Mouse (Mus musculus) forebrain, embryonic 13.5 days (tissue): ENCODE results near the gene Itprid1. TPM values are rescaled to one million over a fixed set of nuclear protein-coding genes. Genes with fewer than 3 reads are reported as not detected.

ENCODE experiments used
- ATAC-seq: fragments of 200-750 bp; cut with Nextera tagmentation; 2 replicates; pipeline ENCODE4 v1.8.0; 2017
- H3K27ac ChIP-seq: fragments of 300-500 bp; sonication (generic); 2 replicates; pipeline ENCODE4 v1.5.1; 2015; ENCODE audit warnings: inconsistent platforms, mild to moderate bottlenecking, moderate library complexity
- H3K27me3 ChIP-seq: fragments of 300-500 bp; sonication (generic); 2 replicates; pipeline ENCODE4 v1.6.1; 2015; ENCODE audit warnings: mild to moderate bottlenecking, inconsistent platforms
- H3K36me3 ChIP-seq: fragments of 300-500 bp; sonication (generic); 2 replicates; pipeline ENCODE4 v1.6.1; 2015; ENCODE audit warnings: mild to moderate bottlenecking, inconsistent platforms; ENCODE audit not compliant: poor library complexity, severe bottlenecking
- H3K4me1 ChIP-seq: fragments of 300-500 bp; sonication (generic); 2 replicates; pipeline ENCODE4 v1.6.1; 2015; ENCODE audit warnings: inconsistent platforms
- H3K4me2 ChIP-seq: fragments of 300-500 bp; sonication (generic); 2 replicates; pipeline ENCODE4 v1.6.1; 2015; ENCODE audit warnings: inconsistent platforms, mild to moderate bottlenecking, moderate library complexity
- H3K4me3 ChIP-seq: fragments of 300-500 bp; sonication (generic); 2 replicates; pipeline ENCODE4 v1.5.1; 2015; ENCODE audit warnings: mild to moderate bottlenecking, inconsistent platforms
- H3K9ac ChIP-seq: fragments of 300-500 bp; sonication (generic); 2 replicates; pipeline ENCODE4 v1.6.1; 2015; ENCODE audit warnings: mild to moderate bottlenecking, inconsistent platforms
- H3K9me3 ChIP-seq: fragments of 300-500 bp; sonication (generic); replicated peaks from 2 replicates; pipeline ENCODE4 v1.6.1; 2016; ENCODE audit warnings: inconsistent platforms
- WGBS: fragments of 180-500 bp; shearing (Covaris S2); methylation state at CpG from one replicate; pipeline ENCODE4 v1.1.7; 2015; 5-methylcytosine and 5-hydroxymethylcytosine counted together
- polyA plus RNA-seq: library from polyadenylated mRNA; unstranded; fragments of >200 nt; fragmentation: Nextera tagmentation; extraction: Ambion mirVana; gene quantifications from 2 replicates; pipeline ENCODE4 v1.2.1, GENCODE M21; 2015

The Itprid1 gene
- polyA plus RNA-seq, 1 experiment from 2014 or later, result 0.92 TPM

DNA sequence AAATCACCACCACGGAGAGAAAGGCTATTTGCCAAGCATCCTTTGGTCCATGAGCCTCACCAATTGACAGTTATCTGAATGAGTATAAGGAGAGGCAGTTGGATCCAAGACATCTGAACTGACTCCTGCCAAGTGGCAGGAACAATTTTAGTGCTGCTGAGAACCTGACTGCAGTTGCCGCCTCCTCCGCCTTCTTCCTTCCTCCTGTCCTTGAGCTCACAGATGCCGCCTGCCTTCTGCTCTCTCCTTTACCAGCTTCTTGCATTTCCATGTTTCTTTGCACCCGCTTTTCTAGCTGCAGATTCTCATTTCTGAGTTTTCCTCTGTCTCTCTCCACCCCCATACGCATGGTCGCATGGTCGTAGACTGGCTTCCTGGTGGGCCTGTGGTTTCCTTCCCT, 25.5 kb upstream of the Itprid1 start:
- H3K27ac ChIP-seq, result peak overlapping the region; percentile 21

DNA sequence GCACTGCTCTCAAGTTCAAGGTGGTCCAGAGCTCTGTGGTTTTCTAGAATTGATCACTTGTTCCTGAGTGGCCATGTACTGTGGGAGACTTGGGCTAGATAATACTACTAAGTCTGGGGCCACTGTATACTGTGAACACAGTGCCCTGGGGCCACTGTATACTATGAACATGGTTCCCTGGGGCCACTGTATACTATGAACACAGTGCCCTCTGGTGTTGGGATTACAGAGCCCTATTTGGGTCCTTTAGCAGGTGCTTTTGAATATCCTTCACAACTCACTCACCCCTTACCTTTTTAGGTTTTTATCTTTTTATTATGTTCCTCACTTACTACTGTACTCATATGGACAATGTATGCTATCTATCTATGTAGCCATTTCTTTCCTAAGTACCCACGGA, 24.3 kb upstream of the Itprid1 start:
- no peaks in the 10 kb centered on the region for H3K9me3 ChIP-seq
- 63% methylated on average over 1 of the region's 1 CpGs for WGBS
- no peak overlapping the region for H3K27ac ChIP-seq
- no peak for ATAC-seq
- H3K4me3 ChIP-seq, result no peak overlapping the region
- H3K9ac ChIP-seq, result no peak overlapping the region
- H3K27me3 ChIP-seq, result no peaks in the 10 kb centered on the region
- H3K36me3 ChIP-seq, result no peaks in the 10 kb centered on the region
- no peak overlapping the region for H3K4me2 ChIP-seq
- H3K4me1 ChIP-seq, result no peaks in the 10 kb centered on the region

More for the DNA sequence above, 25.5 kb upstream of the Itprid1 start:
- Histone ChIP-seq H3K27me3 (no peaks in the 10 kb centered on the region), H3K4me3 (no peak overlapping the region), H3K4me2 (no peak overlapping the region), H3K9ac (no peak overlapping the region), H3K4me1 (no peaks in the 10 kb centered on the region), H3K9me3 (no peaks in the 10 kb centered on the region), H3K36me3 (no peaks in the 10 kb centered on the region)
- ATAC-seq, result no peak
- WGBS, result 90% methylated on average over 8 of the region's 8 CpGs

DNA sequence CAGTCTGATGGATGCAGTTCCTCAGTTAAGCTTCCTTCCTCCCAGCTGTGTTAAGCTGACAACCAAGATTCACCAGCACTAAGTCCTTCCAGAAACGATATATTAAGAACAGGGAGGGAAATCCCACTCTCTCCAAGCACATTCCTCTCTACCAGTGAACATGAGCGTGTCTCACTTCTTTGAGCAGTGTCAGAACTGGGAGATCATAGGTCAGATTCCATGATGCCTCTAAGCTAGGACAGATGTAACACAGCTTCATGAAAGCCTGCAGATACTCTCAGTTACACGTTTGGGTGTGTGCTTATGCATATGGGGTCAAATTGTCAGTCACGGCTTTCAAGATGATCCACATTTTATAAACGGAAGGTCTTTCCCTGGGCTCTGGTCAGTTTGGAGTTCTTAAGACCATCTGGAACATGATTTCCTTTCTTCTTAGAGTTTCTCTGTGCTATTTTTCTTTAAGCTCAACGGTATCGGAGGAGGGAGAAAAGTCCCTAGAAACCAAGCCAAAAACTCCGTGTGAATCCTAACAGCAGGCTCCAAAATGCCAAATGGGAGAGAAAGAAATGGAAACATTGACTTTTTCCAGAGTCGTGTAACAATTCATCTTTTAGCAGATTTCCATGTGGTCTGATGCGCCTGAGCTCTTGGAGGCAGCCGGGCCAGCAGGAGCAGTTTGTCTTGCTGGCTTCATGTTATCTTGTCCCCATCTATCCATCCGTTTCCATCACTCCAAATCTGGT, 22.3 kb upstream of the Itprid1 start:
- H3K36me3 ChIP-seq, result no peaks in the 10 kb centered on the region
- ATAC-seq, result no peak
- no peaks in the 10 kb centered on the region for H3K27me3 ChIP-seq
- H3K9ac ChIP-seq, result no peak overlapping the region
- no peak overlapping the region for H3K27ac ChIP-seq
- no peaks in the 10 kb centered on the region for H3K4me1 ChIP-seq
- H3K9me3 ChIP-seq, result no peaks in the 10 kb centered on the region
- no peak overlapping the region for H3K4me2 ChIP-seq
- 79% methylated on average over 12 of the region's 12 CpGs for WGBS
- no peak overlapping the region for H3K4me3 ChIP-seq

DNA sequence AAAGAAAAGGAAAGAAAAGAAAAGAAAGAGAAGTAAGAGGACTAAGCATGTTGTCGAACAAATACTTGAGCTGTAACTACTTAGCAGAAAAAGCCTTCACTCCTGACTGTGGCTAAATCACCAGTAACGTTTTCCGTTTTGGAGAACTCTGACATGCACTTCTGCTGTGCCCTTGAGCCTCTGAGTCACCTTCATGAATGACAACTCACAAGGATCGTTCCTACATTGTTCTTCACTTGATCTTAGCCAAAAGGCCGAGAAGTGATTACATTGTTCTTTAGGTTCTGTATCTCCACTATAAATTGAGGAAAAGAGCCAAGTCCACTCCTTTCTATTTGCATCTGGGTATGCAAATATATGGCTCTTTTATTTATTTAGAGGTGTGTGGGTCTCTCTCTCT, 19.8 kb upstream of the Itprid1 start:
- Histone ChIP-seq H3K4me1 (no peaks in the 10 kb centered on the region), H3K4me3 (no peak overlapping the region), H3K27ac (no peak overlapping the region), H3K36me3 (no peaks in the 10 kb centered on the region), H3K9me3 (no peaks in the 10 kb centered on the region), H3K9ac (no peak overlapping the region), H3K27me3 (no peaks in the 10 kb centered on the region), H3K4me2 (no peak overlapping the region)
- no peak for ATAC-seq
- WGBS, result 84% methylated on average over 5 of the region's 5 CpGs

DNA sequence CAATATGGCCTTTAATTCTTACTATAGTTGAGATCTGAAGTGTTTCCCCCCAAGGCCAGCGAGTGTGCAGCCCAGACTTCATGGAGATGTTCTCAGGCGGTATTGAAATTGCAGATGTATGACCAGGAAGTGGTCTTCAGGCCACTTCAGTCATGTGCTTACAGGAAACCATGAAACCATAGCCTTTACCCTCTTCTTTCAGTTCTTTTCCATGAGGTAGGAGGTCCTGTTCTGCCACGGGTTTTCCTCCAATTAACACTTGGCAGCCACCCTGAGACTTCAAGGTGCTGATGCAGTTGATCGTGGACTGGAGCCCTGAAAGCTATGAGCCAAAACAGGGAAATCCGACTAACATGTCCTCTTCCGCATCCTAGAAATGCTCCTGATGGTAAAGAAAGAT, 7.0 kb upstream of the Itprid1 start:
- H3K4me3 ChIP-seq, result no peak overlapping the region
- H3K27ac ChIP-seq, result no peak overlapping the region
- H3K9me3 ChIP-seq, result no peaks in the 10 kb centered on the region
- 88% methylated on average over 6 of the region's 6 CpGs for WGBS
- no peaks in the 10 kb centered on the region for H3K36me3 ChIP-seq
- no peak overlapping the region for H3K9ac ChIP-seq
- no peak for ATAC-seq
- no peaks in the 10 kb centered on the region for H3K4me1 ChIP-seq
- H3K27me3 ChIP-seq, result no peaks in the 10 kb centered on the region
- no peak overlapping the region for H3K4me2 ChIP-seq

DNA sequence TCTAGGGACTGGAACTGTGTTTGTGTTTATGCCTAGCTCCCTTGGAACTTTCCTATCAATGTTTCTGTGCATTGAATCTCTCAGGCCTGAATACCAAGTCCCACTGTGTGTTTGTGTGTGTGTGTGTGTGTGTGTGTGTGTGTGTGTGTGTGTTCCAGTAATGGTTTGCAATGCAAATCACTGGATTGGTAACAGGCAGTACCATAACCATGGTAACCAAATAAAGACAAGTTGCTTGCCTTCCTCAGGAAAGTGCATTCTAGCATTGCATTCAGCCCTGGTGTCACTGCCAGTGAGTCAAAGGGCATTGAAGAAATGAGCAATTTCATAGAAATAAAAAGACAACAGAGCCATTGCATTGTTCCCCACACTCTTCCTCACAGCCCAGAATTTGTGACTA, 15.9 kb downstream of the Itprid1 start:
- no peak overlapping the region for H3K27ac ChIP-seq
- no peaks in the 10 kb centered on the region for H3K36me3 ChIP-seq
- H3K4me3 ChIP-seq, result no peak overlapping the region
- H3K4me1 ChIP-seq, result no peaks in the 10 kb centered on the region
- no peak overlapping the region for H3K4me2 ChIP-seq
- no peaks in the 10 kb centered on the region for H3K27me3 ChIP-seq
- H3K9ac ChIP-seq, result no peak overlapping the region
- no peaks in the 10 kb centered on the region for H3K9me3 ChIP-seq
- no peak for ATAC-seq

DNA sequence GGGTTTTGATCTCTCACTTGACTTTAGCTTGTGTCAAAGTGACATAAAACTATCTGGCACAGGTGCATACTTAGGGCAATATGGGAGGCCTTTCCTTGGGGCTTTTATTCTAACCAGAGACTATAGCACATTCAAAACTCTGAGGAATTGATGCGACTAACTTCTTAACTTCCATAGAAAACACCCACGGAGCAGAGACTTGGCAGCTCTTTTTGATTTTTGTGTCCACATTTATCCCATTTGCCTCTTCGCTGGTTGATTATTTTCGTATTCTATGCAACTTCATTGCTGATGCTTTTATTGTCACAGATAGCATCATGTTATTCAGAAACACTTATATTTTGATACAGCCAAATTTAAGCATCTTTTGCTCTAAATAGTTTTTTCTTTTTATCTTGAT, 19.4 kb downstream of the Itprid1 start:
- Histone ChIP-seq H3K4me1 (no peaks in the 10 kb centered on the region), H3K9ac (no peak overlapping the region), H3K9me3 (no peaks in the 10 kb centered on the region), H3K4me3 (no peak overlapping the region), H3K4me2 (no peak overlapping the region), H3K27ac (no peak overlapping the region), H3K27me3 (no peaks in the 10 kb centered on the region), H3K36me3 (no peaks in the 10 kb centered on the region)
- ATAC-seq, result no peak
- WGBS, result 86% methylated on average over 4 of the region's 4 CpGs

DNA sequence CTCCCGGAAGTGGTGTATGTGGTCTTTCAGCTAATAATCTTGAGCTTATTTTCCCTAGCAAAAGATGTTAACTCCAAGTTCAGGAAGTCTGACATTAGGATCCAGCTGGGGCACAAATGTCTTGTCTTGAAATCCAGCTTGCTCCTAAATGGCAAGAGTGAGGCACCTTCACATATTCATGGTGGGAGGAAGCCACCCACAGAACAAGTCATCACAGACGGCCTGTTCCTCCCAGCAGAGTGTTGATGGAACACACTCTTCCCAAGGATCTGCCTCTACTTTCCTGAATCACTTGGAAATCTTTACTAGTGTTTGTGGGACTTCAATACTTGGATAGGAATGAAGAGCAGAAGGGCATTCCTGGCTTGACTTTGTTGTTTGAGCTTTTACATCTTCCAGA, 28.5 kb downstream of the Itprid1 start:
- Histone ChIP-seq H3K9me3 (no peaks in the 10 kb centered on the region), H3K27me3 (no peaks in the 10 kb centered on the region), H3K9ac (no peak overlapping the region), H3K4me1 (no peaks in the 10 kb centered on the region), H3K4me2 (no peak overlapping the region), H3K27ac (no peak overlapping the region), H3K4me3 (no peak overlapping the region), H3K36me3 (no peaks in the 10 kb centered on the region)
- 86% methylated on average over 2 of the region's 2 CpGs for WGBS
- ATAC-seq, result no peak

DNA sequence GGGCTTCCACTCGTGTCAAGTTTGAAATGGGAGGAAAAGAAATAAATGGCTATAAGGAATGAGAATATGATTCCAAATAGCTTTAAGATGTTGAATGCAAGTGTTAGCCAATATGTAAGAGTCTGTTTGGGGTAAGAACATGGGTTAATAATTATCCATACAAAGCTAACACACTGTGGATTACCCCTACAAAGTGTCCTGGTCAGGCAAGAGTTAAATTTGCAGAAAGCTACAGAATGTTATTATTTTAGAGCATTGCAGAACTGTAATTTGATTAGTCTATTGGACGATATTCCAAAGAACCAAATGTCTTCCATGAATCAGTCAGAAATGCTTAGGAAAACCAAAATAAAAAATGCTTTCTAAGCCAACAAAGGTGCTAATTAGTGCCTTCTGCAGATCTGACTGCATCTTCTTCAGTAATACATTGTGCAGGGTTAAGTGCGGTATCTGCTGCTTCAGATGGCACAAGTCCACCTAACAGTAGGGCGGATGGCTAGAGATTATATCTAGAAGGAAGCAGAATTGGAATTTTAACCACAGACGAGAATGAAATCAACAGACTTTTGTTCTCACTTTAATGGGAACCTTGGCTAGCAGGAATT, 42.8 kb downstream of the Itprid1 start:
- Histone ChIP-seq H3K27ac (peak overlapping the region; percentile 51), H3K27me3 (no peaks in the 10 kb centered on the region), H3K9ac (no peak overlapping the region), H3K4me1 (peaks cover 13% of the 10 kb centered on the region; the same call in 1 of the 2 replicates), H3K9me3 (no peaks in the 10 kb centered on the region), H3K36me3 (no peaks in the 10 kb centered on the region), H3K4me3 (no peak overlapping the region), H3K4me2 (no peak overlapping the region)
- WGBS, result 55% methylated on average over 5 of the region's 5 CpGs
- ATAC-seq, result peak; percentile 86; the same call in 1 of the 2 replicates

DNA sequence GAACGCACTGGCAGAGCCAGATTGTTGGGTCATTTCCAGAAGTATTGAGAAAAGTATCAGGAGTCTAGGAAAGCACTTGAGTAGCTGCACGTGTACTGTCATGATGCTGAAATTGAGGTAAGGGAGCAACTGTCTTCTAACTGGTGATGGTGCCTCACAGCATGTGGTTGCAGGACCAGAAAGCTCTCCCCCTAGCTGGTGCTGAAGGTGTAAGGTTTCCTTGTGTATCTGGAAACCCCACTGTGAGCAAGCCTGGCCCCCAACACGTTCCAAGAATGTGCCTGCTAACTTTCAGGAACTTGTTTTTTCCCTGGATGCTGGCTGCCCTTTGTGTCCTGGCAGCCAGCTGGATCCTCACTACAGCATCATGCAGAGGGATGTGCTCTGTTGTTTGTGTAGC, 44.2 kb downstream of the Itprid1 start:
- Histone ChIP-seq H3K4me1 (peaks cover 13% of the 10 kb centered on the region; the same call in 1 of the 2 replicates), H3K27me3 (no peaks in the 10 kb centered on the region), H3K9ac (no peak overlapping the region), H3K9me3 (no peaks in the 10 kb centered on the region), H3K4me3 (no peak overlapping the region), H3K27ac (peak overlapping the region; percentile 35; the same call in 1 of the 2 replicates), H3K36me3 (no peaks in the 10 kb centered on the region), H3K4me2 (no peak overlapping the region)
- 21% methylated on average over 3 of the region's 3 CpGs for WGBS
- no peak for ATAC-seq

DNA sequence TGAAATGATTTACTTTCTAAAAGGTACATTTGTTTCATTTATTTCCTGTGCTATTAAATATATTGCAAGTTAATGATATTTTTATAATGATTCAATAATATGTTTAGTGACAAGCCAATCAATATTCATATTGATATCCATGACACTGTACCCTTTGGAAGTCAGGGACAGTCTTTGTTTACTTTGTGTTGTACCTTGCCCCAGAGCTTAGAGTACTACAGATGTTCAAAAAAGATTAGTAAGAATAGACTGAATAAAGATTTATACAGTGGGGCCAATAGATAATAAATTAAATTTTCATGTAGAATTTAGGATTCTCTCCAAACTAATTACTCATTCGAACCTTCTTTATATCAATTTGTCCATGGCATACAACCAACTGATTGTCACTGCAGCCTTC, 50.9 kb downstream of the Itprid1 start:
- no peak overlapping the region for H3K9ac ChIP-seq
- no peak overlapping the region for H3K4me3 ChIP-seq
- H3K4me1 ChIP-seq, result no peaks in the 10 kb centered on the region
- no peaks in the 10 kb centered on the region for H3K9me3 ChIP-seq
- H3K36me3 ChIP-seq, result no peaks in the 10 kb centered on the region
- H3K4me2 ChIP-seq, result no peak overlapping the region
- WGBS, result 94% methylated on average over 1 of the region's 1 CpGs
- no peak overlapping the region for H3K27ac ChIP-seq
- H3K27me3 ChIP-seq, result no peaks in the 10 kb centered on the region
- ATAC-seq, result no peak

DNA sequence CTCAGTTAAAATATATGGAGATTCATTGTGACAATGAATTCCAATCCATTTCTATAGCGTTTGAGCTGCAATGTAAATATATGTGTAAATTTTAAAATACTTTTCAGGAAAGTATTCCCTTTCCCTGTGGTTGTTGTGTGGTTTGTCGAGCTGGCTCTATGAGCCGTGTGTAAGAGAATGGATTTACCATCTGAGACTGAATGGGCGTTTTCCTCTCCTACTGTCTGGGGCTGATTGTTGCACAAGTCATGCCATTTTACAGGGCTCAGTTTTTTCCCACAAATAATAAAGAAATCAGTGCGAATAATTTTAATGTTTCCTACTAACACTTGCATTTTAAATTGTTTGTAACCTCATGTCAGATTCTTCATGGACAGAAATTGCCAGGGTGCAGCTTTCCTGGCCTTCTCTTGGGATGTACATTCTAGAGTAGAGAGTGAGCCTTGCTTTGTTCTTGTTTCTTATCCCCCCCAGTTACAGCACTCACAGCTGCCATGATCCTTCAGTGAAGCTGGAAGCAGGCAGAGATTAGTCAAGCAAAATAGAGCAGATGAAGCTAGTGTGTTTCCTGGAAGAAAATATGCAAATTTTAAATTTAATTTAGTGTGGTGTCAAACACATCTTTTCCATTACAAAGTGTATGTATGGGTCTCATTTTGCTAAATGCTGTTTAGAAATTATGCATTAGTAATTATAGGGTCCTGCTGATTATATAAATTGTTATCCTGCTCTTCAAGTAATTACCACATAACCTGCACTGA, 65.1 kb downstream of the Itprid1 start:
- ATAC-seq, result peak; percentile 95
- Histone ChIP-seq H3K4me3 (no peak overlapping the region), H3K27ac (peak overlapping the region; percentile 65), H3K9me3 (no peaks in the 10 kb centered on the region), H3K4me2 (no peak overlapping the region), H3K27me3 (no peaks in the 10 kb centered on the region; the same call in 1 of the 2 replicates), H3K36me3 (no peaks in the 10 kb centered on the region), H3K4me1 (peaks cover 8% of the 10 kb centered on the region; the same call in 1 of the 2 replicates), H3K9ac (no peak overlapping the region)
- WGBS, result 78% methylated on average over 5 of the region's 5 CpGs
